Mouse (Mus musculus) intestine, embryonic 16.5 days (tissue): ENCODE data around the gene Kifc3. TPM values are rescaled to one million over a fixed set of nuclear protein-coding genes. Genes with fewer than 3 reads are reported as not detected.
"Not testable (repeated sequence)": the region's sequence is repeated elsewhere in the genome, so short reads cannot be mapped to it uniquely, and the experiment has no call there.

Source experiments
- ATAC-seq: fragments of 200-750 bp; cut with Nextera tagmentation; 2 replicates; pipeline ENCODE4 v1.8.0; 2017; ENCODE audit warnings: moderate TSS enrichment, moderate library complexity
- H3K27ac ChIP-seq: fragments of 300-500 bp; sonication (generic); 2 replicates; pipeline ENCODE4 v1.5.1; 2014; ENCODE audit warnings: mild to moderate bottlenecking, low read length
- H3K27me3 ChIP-seq: fragments of 300-500 bp; sonication (generic); replicated peaks from 2 replicates; pipeline ENCODE4 v1.6.1; 2014; ENCODE audit warnings: low read length, control low read depth, mixed read lengths; ENCODE audit not compliant: control insufficient read depth, insufficient read depth
- H3K36me3 ChIP-seq: fragments of 300-500 bp; sonication (generic); 2 replicates; pipeline ENCODE4 v1.6.1; 2014; ENCODE audit warnings: low read length, control low read depth; ENCODE audit not compliant: control insufficient read depth, insufficient read depth
- H3K4me1 ChIP-seq: fragments of 300-500 bp; sonication (generic); 2 replicates; pipeline ENCODE4 v1.6.1; 2014; ENCODE audit warnings: low read length, control low read depth, mixed read lengths; ENCODE audit not compliant: control insufficient read depth, insufficient read depth
- H3K4me2 ChIP-seq: fragments of 300-500 bp; sonication (generic); 2 replicates; pipeline ENCODE4 v1.6.1; 2014; ENCODE audit warnings: low read depth, low read length, control low read depth
- H3K4me3 ChIP-seq: fragments of 300-500 bp; sonication (generic); 2 replicates; pipeline ENCODE4 v1.5.1; 2014; ENCODE audit warnings: mild to moderate bottlenecking, low read length
- H3K9ac ChIP-seq: fragments of 300-500 bp; sonication (generic); 2 replicates; pipeline ENCODE4 v1.6.1; 2014; ENCODE audit warnings: low read depth, low read length
- H3K9me3 ChIP-seq: fragments of 300-500 bp; sonication (generic); 2 replicates; pipeline ENCODE4 v1.6.1; 2016; ENCODE audit warnings: low read length, control low read depth; ENCODE audit not compliant: control insufficient read depth
- WGBS: fragments of 180-500 bp; shearing (Covaris S2); extraction: QIAGEN DNeasy Blood & Tissue Kit; methylation state at CpG from one replicate; pipeline ENCODE4 v1.1.7; 2014; 5-methylcytosine and 5-hydroxymethylcytosine counted together
- polyA plus RNA-seq: library from polyadenylated mRNA; unstranded; fragments of >200 nt; fragmentation: Nextera tagmentation; extraction: Ambion mirVana; gene quantifications from 2 replicates; pipeline ENCODE4 v1.2.1, GENCODE M21; 2015

The Kifc3 gene
- polyA plus RNA-seq, 1 experiment from 2014 or later, result 23.4 TPM

GRCm38 (mm10) chr8:95166400-95166799, 36.2 kb downstream of the Kifc3 start:
- ATAC-seq, result no peak
- H3K9ac ChIP-seq, result no peak overlapping the region
- WGBS, result 88% methylated on average over 7 of the region's 7 CpGs

GRCm38 (mm10) chr8:95165923-95166322, 36.7 kb downstream of the Kifc3 start:
- Histone ChIP-seq H3K4me1 (no peaks in the 10 kb centered on the region), H3K9ac (no peak overlapping the region), H3K27ac (no peak overlapping the region), H3K36me3 (no peaks in the 10 kb centered on the region), H3K4me2 (no peak overlapping the region), H3K4me3 (no peak overlapping the region), H3K27me3 (no peaks in the 10 kb centered on the region), H3K9me3 (no peaks in the 10 kb centered on the region)
- WGBS, result 76% methylated on average over 11 of the region's 11 CpGs
- no peak for ATAC-seq

More at GRCm38 (mm10) chr8:95166400-95166799, 36.2 kb downstream of the Kifc3 start:
- Histone ChIP-seq H3K4me2 (no peak overlapping the region), H3K9me3 (no peaks in the 10 kb centered on the region), H3K4me3 (no peak overlapping the region), H3K27me3 (no peaks in the 10 kb centered on the region), H3K36me3 (no peaks in the 10 kb centered on the region), H3K4me1 (no peaks in the 10 kb centered on the region), H3K27ac (no peak overlapping the region)

GRCm38 (mm10) chr8:95164469-95164868, 38.1 kb downstream of the Kifc3 start:
- Histone ChIP-seq H3K27me3 (no peaks in the 10 kb centered on the region), H3K27ac (no peak overlapping the region), H3K36me3 (no peaks in the 10 kb centered on the region), H3K9ac (no peak overlapping the region), H3K4me2 (no peak overlapping the region), H3K4me1 (no peaks in the 10 kb centered on the region; the same call in 1 of the 2 replicates), H3K4me3 (no peak overlapping the region), H3K9me3 (no peaks in the 10 kb centered on the region)
- 45% methylated on average over 7 of the region's 7 CpGs for WGBS
- ATAC-seq, result no peak

- H3K4me3 ChIP-seq, H3K36me3 ChIP-seq, H3K27me3 ChIP-seq, H3K9me3 ChIP-seq, H3K9ac ChIP-seq, H3K4me2 ChIP-seq, H3K27ac ChIP-seq, H3K4me1 ChIP-seq, ATAC-seq: not testable (repeated sequence)
- 87% methylated on average over 2 of the region's 2 CpGs for WGBS
Measured at GRCm38 (mm10) chr8:95163969-95164368, 38.6 kb downstream of the Kifc3 start.

- no peaks in the 10 kb centered on the region for H3K36me3 ChIP-seq
- no peak overlapping the region for H3K27ac ChIP-seq
- WGBS, result 48% methylated on average over 6 of the region's 6 CpGs
- no peak overlapping the region for H3K4me2 ChIP-seq
- no peaks in the 10 kb centered on the region for H3K27me3 ChIP-seq
- no peaks in the 10 kb centered on the region; the same call in 1 of the 2 replicates for H3K4me1 ChIP-seq
- no peak overlapping the region for H3K9ac ChIP-seq
- ATAC-seq, result no peak
- no peaks in the 10 kb centered on the region for H3K9me3 ChIP-seq
- H3K4me3 ChIP-seq, result no peak overlapping the region
Measured at GRCm38 (mm10) chr8:95162785-95163184, 39.8 kb downstream of the Kifc3 start.

- Histone ChIP-seq H3K36me3 (no peaks in the 10 kb centered on the region), H3K27me3 (no peaks in the 10 kb centered on the region), H3K4me1 (peaks cover 7% of the 10 kb centered on the region), H3K4me3 (no peak overlapping the region), H3K27ac (no peak overlapping the region), H3K9me3 (no peaks in the 10 kb centered on the region), H3K9ac (no peak overlapping the region), H3K4me2 (no peak overlapping the region)
- WGBS, result 73% methylated on average over 3 of the region's 3 CpGs
- no peak for ATAC-seq
Measured at GRCm38 (mm10) chr8:95159344-95159743, 43.3 kb downstream of the Kifc3 start.

- H3K9ac ChIP-seq, result no peak overlapping the region
- H3K36me3 ChIP-seq, result no peaks in the 10 kb centered on the region
- H3K27ac ChIP-seq, result no peak overlapping the region
- peaks cover 8% of the 10 kb centered on the region for H3K4me1 ChIP-seq
- ATAC-seq, result peak; percentile 36; the same call in 1 of the 2 replicates
- H3K4me3 ChIP-seq, result no peak overlapping the region
- H3K9me3 ChIP-seq, result no peaks in the 10 kb centered on the region
- WGBS, result 66% methylated on average over 8 of the region's 8 CpGs
- H3K27me3 ChIP-seq, result no peaks in the 10 kb centered on the region
- no peak overlapping the region for H3K4me2 ChIP-seq
Measured at GRCm38 (mm10) chr8:95158654-95159053, 44.0 kb downstream of the Kifc3 start.

GRCm38 (mm10) chr8:95157145-95157544, 45.5 kb downstream of the Kifc3 start:
- 78% methylated on average over 3 of the region's 3 CpGs for WGBS
- ATAC-seq, result no peak
- H3K9ac ChIP-seq, result no peak overlapping the region

GRCm38 (mm10) chr8:95156108-95156507, 46.5 kb downstream of the Kifc3 start:
- 74% methylated on average over 6 of the region's 6 CpGs for WGBS
- Histone ChIP-seq H3K36me3 (no peaks in the 10 kb centered on the region), H3K4me3 (no peak overlapping the region), H3K4me2 (no peak overlapping the region), H3K27me3 (no peaks in the 10 kb centered on the region), H3K9me3 (no peaks in the 10 kb centered on the region), H3K9ac (no peak overlapping the region), H3K4me1 (peaks cover 11% of the 10 kb centered on the region), H3K27ac (no peak overlapping the region)
- ATAC-seq, result peak; percentile 21; the same call in 1 of the 2 replicates

More at GRCm38 (mm10) chr8:95157145-95157544, 45.5 kb downstream of the Kifc3 start:
- H3K27ac ChIP-seq, result no peak overlapping the region
- H3K36me3 ChIP-seq, result no peaks in the 10 kb centered on the region
- no peak overlapping the region for H3K4me3 ChIP-seq
- H3K9me3 ChIP-seq, result no peaks in the 10 kb centered on the region
- H3K4me2 ChIP-seq, result no peak overlapping the region
- H3K4me1 ChIP-seq, result peaks cover 8% of the 10 kb centered on the region
- no peaks in the 10 kb centered on the region for H3K27me3 ChIP-seq

GRCm38 (mm10) chr8:95155361-95155760, 47.3 kb downstream of the Kifc3 start:
- no peaks in the 10 kb centered on the region for H3K27me3 ChIP-seq
- H3K9ac ChIP-seq, result no peak overlapping the region
- H3K4me3 ChIP-seq, result no peak overlapping the region
- peaks cover 14% of the 10 kb centered on the region for H3K4me1 ChIP-seq
- H3K36me3 ChIP-seq, result no peaks in the 10 kb centered on the region
- H3K27ac ChIP-seq, result no peak overlapping the region
- ATAC-seq, result no peak
- WGBS, result 84% methylated on average over 5 of the region's 5 CpGs
- H3K4me2 ChIP-seq, result no peak overlapping the region
- no peaks in the 10 kb centered on the region for H3K9me3 ChIP-seq
